Mouse (Mus musculus): Measurements from ENCODE around the gene Sstr2.

DNA sequence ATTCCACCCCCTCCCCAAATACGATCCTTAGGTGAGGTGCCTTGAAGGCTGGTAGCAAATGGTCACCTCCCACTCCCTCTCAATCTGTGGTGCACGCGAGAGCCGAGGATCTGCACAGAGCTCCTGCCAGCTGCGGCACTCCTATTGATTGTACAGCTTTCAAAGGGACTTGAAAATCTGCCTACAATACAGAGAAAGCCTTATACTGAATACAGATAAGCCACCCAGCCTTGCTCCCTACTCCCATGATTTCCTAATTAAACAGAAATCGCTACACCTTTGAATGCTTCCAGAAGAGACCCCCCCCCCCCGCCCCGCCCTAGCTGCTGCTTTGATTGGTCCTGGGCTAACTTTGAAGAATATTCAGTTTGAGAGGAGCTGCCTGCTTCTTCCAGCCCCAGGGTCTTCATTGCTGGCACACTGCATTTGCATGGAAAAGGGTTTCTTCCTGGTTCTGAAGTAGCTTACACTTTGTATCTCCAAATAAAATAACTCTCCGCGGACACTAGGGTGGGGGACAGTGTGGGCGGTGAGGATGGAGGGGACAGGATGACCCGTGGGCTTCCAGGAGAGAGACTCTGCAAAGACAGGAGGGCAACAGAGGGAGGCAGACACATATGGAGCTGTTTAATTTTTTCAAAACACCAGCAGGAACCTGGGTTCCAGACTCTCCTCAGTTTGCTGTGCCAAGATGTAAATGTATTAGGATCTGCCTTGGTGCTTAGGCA is 17.4 kb upstream of the Sstr2 start:
- TF ChIP-seq POLR2A (IDR thresholded peaks at IDR 0.05; ENCODE audit: insufficient read depth, low read length) (no peak), CTCF (IDR thresholded peaks at IDR 0.05; ENCODE audit: low read depth, low read length) (no peak)
